Mouse (Mus musculus): ENCODE results near the gene Trhr2. TPM values are rescaled to one million over a fixed set of nuclear protein-coding genes. Genes with fewer than 3 reads are reported as not detected.

Gene Trhr2
- polyA plus RNA-seq, 1 experiment: 0.35 TPM

- 96% methylated on average over 13 of the region's 13 CpGs for WGBS
- no peak for DNase-seq
- Histone ChIP-seq H3K27me3 (ENCODE audit: control insufficient read depth, insufficient read depth, low read length) (no peaks in the 10 kb centered on the region), H3K27ac (ENCODE audit: control insufficient read depth, insufficient read depth, low read length) (no peak overlapping the region), H3K4me1 (replicated peaks; ENCODE audit: control insufficient read depth, insufficient read depth, low read length) (peaks cover 7% of the 10 kb centered on the region), H3K36me3 (ENCODE audit: control insufficient read depth, insufficient read depth, low read length) (peaks cover 40% of the 10 kb centered on the region), H3K4me3 (ENCODE audit: control insufficient read depth, insufficient read depth, low read length) (no peak overlapping the region)
- TF ChIP-seq CTCF (IDR thresholded peaks at IDR 0.05; ENCODE audit: borderline replicate concordance, control insufficient read depth, extremely low read depth, insufficient read depth, low read length, poor library complexity): no peak
- no peak for TF ChIP-seq POLR2A (IDR thresholded peaks at IDR 0.05; ENCODE audit: control insufficient read depth, extremely low read depth, insufficient read depth, low read length, poor library complexity)
These were observed 25.6 kb downstream of the Trhr2 start for GRCm38 (mm10) chr8:122334791-122335490.

GRCm38 (mm10) chr8:122333531-122333930, 27.0 kb downstream of the Trhr2 start:
- WGBS: 97% methylated on average over 7 of the region's 7 CpGs
- Histone ChIP-seq H3K36me3 (ENCODE audit: control insufficient read depth, insufficient read depth, low read length) (peaks cover 40% of the 10 kb centered on the region), H3K27me3 (ENCODE audit: control insufficient read depth, insufficient read depth, low read length) (no peaks in the 10 kb centered on the region), H3K4me3 (ENCODE audit: control insufficient read depth, insufficient read depth, low read length) (no peak overlapping the region), H3K4me1 (replicated peaks; ENCODE audit: control insufficient read depth, insufficient read depth, low read length) (peaks cover 7% of the 10 kb centered on the region), H3K27ac (ENCODE audit: control insufficient read depth, insufficient read depth, low read length) (no peak overlapping the region)
- TF ChIP-seq CTCF (IDR thresholded peaks at IDR 0.05; ENCODE audit: borderline replicate concordance, control insufficient read depth, extremely low read depth, insufficient read depth, low read length, poor library complexity) (no peak), POLR2A (IDR thresholded peaks at IDR 0.05; ENCODE audit: control insufficient read depth, extremely low read depth, insufficient read depth, low read length, poor library complexity) (no peak)
- no peak for DNase-seq

- H3K27me3 ChIP-seq (ENCODE audit: control insufficient read depth, insufficient read depth, low read length): no peaks in the 10 kb centered on the region
- WGBS: 81% methylated on average over 6 of the region's 6 CpGs
- H3K4me1 ChIP-seq (replicated peaks; ENCODE audit: control insufficient read depth, insufficient read depth, low read length): peaks cover 7% of the 10 kb centered on the region
- TF ChIP-seq POLR2A (IDR thresholded peaks at IDR 0.05; ENCODE audit: control insufficient read depth, extremely low read depth, insufficient read depth, low read length, poor library complexity) (no peak), CTCF (IDR thresholded peaks at IDR 0.05; ENCODE audit: borderline replicate concordance, control insufficient read depth, extremely low read depth, insufficient read depth, low read length, poor library complexity) (peak; percentile 92)
- peak; percentile 85 for DNase-seq
- H3K36me3 ChIP-seq (ENCODE audit: control insufficient read depth, insufficient read depth, low read length): peaks cover 40% of the 10 kb centered on the region
- no peak overlapping the region for H3K27ac ChIP-seq (ENCODE audit: control insufficient read depth, insufficient read depth, low read length)
- H3K4me3 ChIP-seq (ENCODE audit: control insufficient read depth, insufficient read depth, low read length): no peak overlapping the region
These were observed 27.6 kb downstream of the Trhr2 start for GRCm38 (mm10) chr8:122332753-122333506.

- H3K36me3 ChIP-seq (ENCODE audit: control insufficient read depth, insufficient read depth, low read length): peaks cover 25% of the 10 kb centered on the region
These were observed 29.4 kb downstream of the Trhr2 start for GRCm38 (mm10) chr8:122331134-122331523.

GRCm38 (mm10) chr8:122330446-122331133, 30.0 kb downstream of the Trhr2 start:
- peaks cover 7% of the 10 kb centered on the region for H3K4me1 ChIP-seq (replicated peaks; ENCODE audit: control insufficient read depth, insufficient read depth, low read length)
- 74% methylated on average over 12 of the region's 12 CpGs for WGBS
- H3K36me3 ChIP-seq (ENCODE audit: control insufficient read depth, insufficient read depth, low read length): peaks cover 20% of the 10 kb centered on the region
- no peaks in the 10 kb centered on the region for H3K27me3 ChIP-seq (ENCODE audit: control insufficient read depth, insufficient read depth, low read length)
- DNase-seq: no peak
- TF ChIP-seq POLR2A (IDR thresholded peaks at IDR 0.05; ENCODE audit: control insufficient read depth, extremely low read depth, insufficient read depth, low read length, poor library complexity) (no peak), CTCF (IDR thresholded peaks at IDR 0.05; ENCODE audit: borderline replicate concordance, control insufficient read depth, extremely low read depth, insufficient read depth, low read length, poor library complexity) (no peak)
- H3K4me3 ChIP-seq (ENCODE audit: control insufficient read depth, insufficient read depth, low read length): no peak overlapping the region
- H3K27ac ChIP-seq (ENCODE audit: control insufficient read depth, insufficient read depth, low read length): no peak overlapping the region

More at GRCm38 (mm10) chr8:122331134-122331523, 29.4 kb downstream of the Trhr2 start:
- peaks cover 7% of the 10 kb centered on the region for H3K4me1 ChIP-seq (replicated peaks; ENCODE audit: control insufficient read depth, insufficient read depth, low read length)
- 28% methylated on average over 3 of the region's 3 CpGs for WGBS
- H3K27ac ChIP-seq (ENCODE audit: control insufficient read depth, insufficient read depth, low read length): no peak overlapping the region
- no peak for DNase-seq
- H3K4me3 ChIP-seq (ENCODE audit: control insufficient read depth, insufficient read depth, low read length): no peak overlapping the region
- TF ChIP-seq CTCF (IDR thresholded peaks at IDR 0.05; ENCODE audit: borderline replicate concordance, control insufficient read depth, extremely low read depth, insufficient read depth, low read length, poor library complexity) (no peak), POLR2A (IDR thresholded peaks at IDR 0.05; ENCODE audit: control insufficient read depth, extremely low read depth, insufficient read depth, low read length, poor library complexity) (no peak)
- H3K27me3 ChIP-seq (ENCODE audit: control insufficient read depth, insufficient read depth, low read length): no peaks in the 10 kb centered on the region

GRCm38 (mm10) chr8:122329553-122330239, 30.9 kb downstream of the Trhr2 start:
- H3K4me3 ChIP-seq (ENCODE audit: control insufficient read depth, insufficient read depth, low read length): no peak overlapping the region
- WGBS: 96% methylated on average over 22 of the region's 22 CpGs
- no peak for TF ChIP-seq POLR2A (IDR thresholded peaks at IDR 0.05; ENCODE audit: control insufficient read depth, extremely low read depth, insufficient read depth, low read length, poor library complexity)
- TF ChIP-seq CTCF (IDR thresholded peaks at IDR 0.05; ENCODE audit: borderline replicate concordance, control insufficient read depth, extremely low read depth, insufficient read depth, low read length, poor library complexity): no peak
- H3K27ac ChIP-seq (ENCODE audit: control insufficient read depth, insufficient read depth, low read length): no peak overlapping the region
- H3K27me3 ChIP-seq (ENCODE audit: control insufficient read depth, insufficient read depth, low read length): no peaks in the 10 kb centered on the region
- no peak for DNase-seq
- H3K36me3 ChIP-seq (ENCODE audit: control insufficient read depth, insufficient read depth, low read length): peaks cover 11% of the 10 kb centered on the region; the same call in 1 of the 2 replicates
- peaks cover 7% of the 10 kb centered on the region for H3K4me1 ChIP-seq (replicated peaks; ENCODE audit: control insufficient read depth, insufficient read depth, low read length)

Measured in thymus, adult 2 months (tissue).